Mouse (Mus musculus) hindbrain, embryonic 13.5 days (tissue): ENCODE data around the gene Ms4a2. TPM values are rescaled to one million over a fixed set of nuclear protein-coding genes. Genes with fewer than 3 reads are reported as not detected.

ENCODE experiments used
- ATAC-seq: fragments of 200-750 bp; cut with Nextera tagmentation; 2 replicates; pipeline ENCODE4 v1.8.0; 2017; ENCODE audit warnings: moderate TSS enrichment; ENCODE audit not compliant: low FRiP score
- H3K27ac ChIP-seq: fragments of 300-500 bp; sonication (generic); 2 replicates; pipeline ENCODE4 v1.5.1; 2015; ENCODE audit warnings: inconsistent platforms, mild to moderate bottlenecking, moderate library complexity
- H3K27me3 ChIP-seq: fragments of 300-500 bp; sonication (generic); 2 replicates; pipeline ENCODE4 v1.6.1; 2015; ENCODE audit warnings: mild to moderate bottlenecking, inconsistent platforms
- H3K36me3 ChIP-seq: fragments of 300-500 bp; sonication (generic); 2 replicates; pipeline ENCODE4 v1.6.1; 2015; ENCODE audit warnings: mild to moderate bottlenecking, inconsistent platforms
- H3K4me1 ChIP-seq: fragments of 300-500 bp; sonication (generic); replicated peaks from 2 replicates; pipeline ENCODE4 v1.6.1; 2015; ENCODE audit warnings: inconsistent platforms
- H3K4me2 ChIP-seq: fragments of 300-500 bp; sonication (generic); 2 replicates; pipeline ENCODE4 v1.6.1; 2015; ENCODE audit warnings: inconsistent platforms, mild to moderate bottlenecking, moderate library complexity
- H3K4me3 ChIP-seq: fragments of 300-500 bp; sonication (generic); 2 replicates; pipeline ENCODE4 v1.5.1; 2015; ENCODE audit warnings: mild to moderate bottlenecking, inconsistent platforms
- H3K9ac ChIP-seq: fragments of 300-500 bp; sonication (generic); 2 replicates; pipeline ENCODE4 v1.6.1; 2015; ENCODE audit warnings: mild to moderate bottlenecking, inconsistent platforms
- H3K9me3 ChIP-seq: fragments of 300-500 bp; sonication (generic); 2 replicates; pipeline ENCODE4 v1.6.1; 2016; ENCODE audit warnings: inconsistent platforms
- WGBS: fragments of 180-500 bp; shearing (Covaris S2); methylation state at CpG from one replicate; pipeline ENCODE4 v1.1.7; 2015; 5-methylcytosine and 5-hydroxymethylcytosine counted together
- polyA plus RNA-seq: library from polyadenylated mRNA; unstranded; fragments of >200 nt; fragmentation: Nextera tagmentation; extraction: Ambion mirVana; gene quantifications from 2 replicates; pipeline ENCODE4 v1.2.1, GENCODE M21; 2015

Gene Ms4a2
- polyA plus RNA-seq, 1 experiment from 2014 or later, result 0.16 TPM

- H3K27ac ChIP-seq, result no peak overlapping the region
- no peak overlapping the region for H3K9ac ChIP-seq
- no peak overlapping the region for H3K4me2 ChIP-seq
- ATAC-seq, result no peak
- no peaks in the 10 kb centered on the region for H3K9me3 ChIP-seq
- no peaks in the 10 kb centered on the region for H3K4me1 ChIP-seq
- H3K4me3 ChIP-seq, result no peak overlapping the region
- H3K27me3 ChIP-seq, result no peaks in the 10 kb centered on the region
- no peaks in the 10 kb centered on the region for H3K36me3 ChIP-seq
- WGBS, result 68% methylated on average over 2 of the region's 2 CpGs
These were observed 8.7 kb downstream of the Ms4a2 start for GRCm38 (mm10) chr19:11614805-11615204.

DNA sequence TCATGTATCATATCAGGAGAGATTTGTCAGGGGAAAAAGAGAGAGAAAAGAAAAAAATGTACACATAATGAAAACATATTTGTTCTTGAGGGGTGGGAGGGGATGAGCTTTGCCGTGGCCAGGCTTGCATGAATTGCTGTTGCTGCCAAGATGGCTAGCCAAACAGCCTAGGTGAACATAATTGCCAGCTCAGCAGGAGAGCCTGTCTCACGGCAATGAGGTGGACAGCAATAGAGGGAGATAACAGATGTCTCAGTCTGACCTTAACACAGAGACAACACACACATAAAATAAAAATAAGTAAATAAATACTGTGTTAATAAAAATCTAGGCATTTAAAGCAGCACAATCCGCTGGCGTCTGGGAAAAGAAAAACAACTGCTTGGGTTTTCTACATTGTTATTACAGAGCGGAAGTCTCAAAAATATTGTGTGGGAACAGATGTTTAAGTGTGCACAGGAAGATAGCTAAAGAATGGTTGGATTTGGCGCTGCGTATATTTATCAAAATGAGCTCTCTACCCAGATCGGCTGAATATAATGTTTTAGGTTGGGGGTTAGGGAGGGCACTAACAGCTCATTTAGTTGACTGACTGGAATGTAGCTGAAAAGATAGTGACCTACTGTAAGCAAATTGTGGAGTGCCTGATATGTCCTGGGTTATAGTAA is 9.6 kb downstream of the Ms4a2 start:
- no peaks in the 10 kb centered on the region for H3K36me3 ChIP-seq
- no peaks in the 10 kb centered on the region for H3K9me3 ChIP-seq
- no peak overlapping the region for H3K4me3 ChIP-seq
- no peak for ATAC-seq
- no peak overlapping the region for H3K4me2 ChIP-seq
- H3K9ac ChIP-seq, result no peak overlapping the region
- H3K27me3 ChIP-seq, result no peaks in the 10 kb centered on the region
- H3K4me1 ChIP-seq, result no peaks in the 10 kb centered on the region
- no peak overlapping the region for H3K27ac ChIP-seq
- 77% methylated on average over 8 of the region's 8 CpGs for WGBS

- Histone ChIP-seq H3K4me1 (no peaks in the 10 kb centered on the region), H3K4me3 (no peak overlapping the region), H3K27ac (no peak overlapping the region), H3K9ac (no peak overlapping the region), H3K9me3 (no peaks in the 10 kb centered on the region), H3K27me3 (no peaks in the 10 kb centered on the region), H3K36me3 (no peaks in the 10 kb centered on the region), H3K4me2 (no peak overlapping the region)
- 100% methylated on average over 1 of the region's 1 CpGs for WGBS
- ATAC-seq, result no peak
These were observed 10.4 kb downstream of the Ms4a2 start for GRCm38 (mm10) chr19:11613084-11613483.

- H3K27ac ChIP-seq, result no peak overlapping the region
- WGBS, result 70% methylated on average over 2 of the region's 2 CpGs
- H3K27me3 ChIP-seq, result no peaks in the 10 kb centered on the region
- no peak overlapping the region for H3K4me2 ChIP-seq
- H3K9ac ChIP-seq, result no peak overlapping the region
- no peaks in the 10 kb centered on the region for H3K9me3 ChIP-seq
- no peaks in the 10 kb centered on the region for H3K36me3 ChIP-seq
- no peak overlapping the region for H3K4me3 ChIP-seq
- no peaks in the 10 kb centered on the region for H3K4me1 ChIP-seq
- no peak for ATAC-seq
These were observed 11.2 kb downstream of the Ms4a2 start for GRCm38 (mm10) chr19:11612293-11612692.

DNA sequence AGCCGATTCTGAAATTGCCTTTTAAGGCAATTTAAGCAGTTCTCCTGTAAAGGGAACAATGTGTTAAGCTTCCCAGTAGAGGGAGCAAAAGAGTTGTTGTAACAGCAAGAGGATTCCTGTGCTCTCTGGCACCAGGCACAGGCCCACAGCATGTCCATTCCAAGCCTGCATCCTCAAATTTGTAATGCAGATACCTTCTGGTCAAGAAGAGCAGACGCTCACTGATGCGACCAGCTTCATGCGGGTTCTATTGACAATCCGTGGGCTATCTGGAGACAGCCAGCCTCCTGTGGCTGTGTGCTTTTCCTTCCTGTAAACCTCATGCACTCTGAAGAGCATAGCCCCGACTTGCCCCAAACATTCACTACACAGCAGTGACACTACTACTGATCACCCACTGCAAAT is 12.0 kb downstream of the Ms4a2 start:
- H3K4me3 ChIP-seq, result no peak overlapping the region
- WGBS, result 29% methylated on average over 6 of the region's 6 CpGs
- H3K27me3 ChIP-seq, result no peaks in the 10 kb centered on the region
- H3K27ac ChIP-seq, result no peak overlapping the region
- no peaks in the 10 kb centered on the region for H3K9me3 ChIP-seq
- H3K9ac ChIP-seq, result no peak overlapping the region
- no peak overlapping the region for H3K4me2 ChIP-seq
- ATAC-seq, result peak; percentile 81
- H3K4me1 ChIP-seq, result no peaks in the 10 kb centered on the region
- H3K36me3 ChIP-seq, result no peaks in the 10 kb centered on the region

GRCm38 (mm10) chr19:11608172-11608571 is 15.3 kb downstream of the Ms4a2 start:
- H3K9ac ChIP-seq, result no peak overlapping the region
- H3K4me2 ChIP-seq, result no peak overlapping the region
- H3K9me3 ChIP-seq, result no peaks in the 10 kb centered on the region
- H3K27ac ChIP-seq, result no peak overlapping the region
- H3K27me3 ChIP-seq, result no peaks in the 10 kb centered on the region
- no peak for ATAC-seq
- no peak overlapping the region for H3K4me3 ChIP-seq
- no peaks in the 10 kb centered on the region for H3K36me3 ChIP-seq
- WGBS, result 19% methylated on average over 1 of the region's 1 CpGs
- H3K4me1 ChIP-seq, result no peaks in the 10 kb centered on the region

DNA sequence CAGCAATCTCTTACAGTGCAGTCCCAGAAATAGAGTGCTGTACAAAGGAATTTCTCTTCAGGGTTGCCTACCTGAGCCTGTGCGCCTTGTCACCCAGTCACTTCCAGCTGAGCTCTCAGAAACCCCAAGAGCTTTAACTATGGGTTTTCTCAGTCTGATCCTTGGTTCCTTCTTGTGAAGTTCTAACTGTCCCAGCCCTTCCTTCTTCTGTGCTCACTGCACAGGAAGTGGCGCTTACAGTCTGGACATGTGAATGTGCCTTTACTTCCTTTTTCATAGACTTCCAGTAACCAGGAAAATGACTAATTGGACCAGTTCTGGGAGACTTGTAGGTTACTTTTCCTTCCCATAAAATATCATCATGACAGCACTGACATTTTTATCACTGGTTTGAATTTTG is 18.9 kb downstream of the Ms4a2 start, which contains the start of gene Ms4a6d:
Ms4a6d (minus strand) TSS at position 247 of the 400 bp plus-strand sequence.
- H3K9ac ChIP-seq, result no peak within 1 kb of the TSS
- 93% methylated on average over 2 of the region's 2 CpGs for WGBS

GRCm38 (mm10) chr19:11602026-11602425 is 21.5 kb downstream of the Ms4a2 start:
- no peak overlapping the region for H3K4me3 ChIP-seq
- H3K9me3 ChIP-seq, result no peaks in the 10 kb centered on the region
- no peak overlapping the region for H3K4me2 ChIP-seq
- H3K36me3 ChIP-seq, result no peaks in the 10 kb centered on the region
- no peak for ATAC-seq
- 95% methylated on average over 2 of the region's 2 CpGs for WGBS
- no peak overlapping the region for H3K27ac ChIP-seq
- no peaks in the 10 kb centered on the region for H3K4me1 ChIP-seq
- H3K27me3 ChIP-seq, result no peaks in the 10 kb centered on the region
- H3K9ac ChIP-seq, result no peak overlapping the region

More for the DNA sequence above, 18.9 kb downstream of the Ms4a2 start, which contains the start of gene Ms4a6d:
- no peaks in the 10 kb centered on the region for H3K27me3 ChIP-seq
- no peak for ATAC-seq
- H3K4me3 ChIP-seq, result no peak within 1 kb of the TSS
- H3K9me3 ChIP-seq, result no peaks in the 10 kb centered on the region
- H3K4me1 ChIP-seq, result no peaks in the 10 kb centered on the region
- H3K36me3 ChIP-seq, result no peaks in the 10 kb centered on the region
- H3K4me2 ChIP-seq, result no peak within 1 kb of the TSS
- no peak within 1 kb of the TSS for H3K27ac ChIP-seq

- ATAC-seq, result no peak
- Histone ChIP-seq H3K4me1 (no peaks in the 10 kb centered on the region), H3K4me3 (no peak overlapping the region), H3K9ac (no peak overlapping the region), H3K27me3 (no peaks in the 10 kb centered on the region), H3K9me3 (no peaks in the 10 kb centered on the region), H3K27ac (no peak overlapping the region), H3K36me3 (no peaks in the 10 kb centered on the region), H3K4me2 (no peak overlapping the region)
- WGBS, result 86% methylated on average over 3 of the region's 3 CpGs
These were observed 22.2 kb downstream of the Ms4a2 start for GRCm38 (mm10) chr19:11601349-11601748.

DNA sequence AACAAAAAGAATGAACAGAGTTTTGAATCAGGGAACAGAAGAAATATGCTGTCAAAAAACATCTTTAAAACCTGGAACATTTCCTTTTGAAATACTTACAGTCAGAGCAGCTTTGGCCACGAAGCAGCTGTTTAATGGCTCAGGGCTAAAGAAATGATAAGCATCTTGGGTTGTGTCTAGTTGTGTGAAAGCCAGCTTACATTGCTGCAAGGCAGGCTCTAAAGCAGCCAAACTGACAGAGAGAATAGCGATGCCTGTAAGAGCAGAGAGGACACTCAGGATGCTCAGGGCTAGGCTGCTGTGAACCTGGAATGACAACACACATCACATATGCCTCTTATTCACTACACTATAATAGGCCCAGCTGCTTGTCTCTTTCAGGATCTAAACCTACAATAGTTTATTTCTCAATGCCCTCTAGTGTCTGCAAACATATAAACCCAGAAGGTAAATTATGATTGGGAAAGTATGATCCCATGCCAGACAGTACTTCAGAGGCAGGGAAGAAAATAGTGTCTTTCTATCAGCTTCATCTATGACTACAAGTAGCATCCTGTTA is 33.5 kb downstream of the Ms4a2 start:
- no peak overlapping the region for H3K9ac ChIP-seq
- ATAC-seq, result no peak
- H3K4me2 ChIP-seq, result no peak overlapping the region
- no peaks in the 10 kb centered on the region for H3K27me3 ChIP-seq
- no peaks in the 10 kb centered on the region for H3K9me3 ChIP-seq
- no peaks in the 10 kb centered on the region for H3K36me3 ChIP-seq
- 72% methylated on average over 2 of the region's 2 CpGs for WGBS
- H3K4me1 ChIP-seq, result no peaks in the 10 kb centered on the region
- no peak overlapping the region for H3K4me3 ChIP-seq
- H3K27ac ChIP-seq, result no peak overlapping the region

DNA sequence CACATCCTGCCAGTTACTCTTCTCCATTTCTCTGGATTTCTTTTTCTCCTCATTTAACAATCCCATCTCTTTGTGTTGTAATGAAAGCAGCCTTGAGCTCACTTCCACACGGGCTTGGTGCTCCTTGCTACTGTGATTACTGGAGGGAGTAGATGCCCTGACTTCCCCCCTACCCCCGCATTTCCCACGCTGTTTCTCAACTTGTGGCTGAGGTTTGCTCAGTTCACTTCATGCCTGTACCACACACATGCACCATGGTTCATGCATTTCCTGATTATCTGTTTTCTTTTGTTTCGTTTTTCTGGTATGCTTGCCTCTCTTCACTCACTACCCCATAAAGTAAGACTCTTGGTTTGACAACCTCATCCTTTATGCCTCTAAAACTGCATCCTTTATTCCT is 34.3 kb downstream of the Ms4a2 start:
- 60% methylated on average over 4 of the region's 4 CpGs for WGBS
- H3K36me3 ChIP-seq, result no peaks in the 10 kb centered on the region
- no peak for ATAC-seq

DNA sequence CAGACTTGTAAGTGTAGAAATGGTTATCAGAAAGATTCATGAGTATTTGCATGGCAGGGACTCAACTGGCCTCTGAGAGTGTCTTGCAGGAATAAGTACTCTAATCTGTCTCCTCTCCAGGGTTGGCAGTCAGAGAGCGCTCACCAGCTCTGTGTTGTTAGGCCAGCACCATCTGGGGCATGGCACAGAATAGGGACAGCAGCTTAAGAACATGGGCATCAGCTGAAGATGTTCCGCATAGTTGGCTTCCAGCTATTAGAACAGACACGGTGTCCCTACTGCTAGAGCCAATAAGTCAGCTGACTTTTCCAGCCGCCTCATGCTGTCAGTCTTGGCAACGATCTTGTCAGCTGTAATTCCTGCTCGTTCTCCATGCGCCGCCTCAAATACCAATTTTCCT is 48.6 kb downstream of the Ms4a2 start:
- no peak overlapping the region for H3K4me3 ChIP-seq
- no peak overlapping the region for H3K9ac ChIP-seq
- no peaks in the 10 kb centered on the region for H3K9me3 ChIP-seq
- H3K27me3 ChIP-seq, result no peaks in the 10 kb centered on the region
- no peaks in the 10 kb centered on the region for H3K36me3 ChIP-seq
- 79% methylated on average over 8 of the region's 8 CpGs for WGBS
- no peaks in the 10 kb centered on the region for H3K4me1 ChIP-seq
- H3K4me2 ChIP-seq, result no peak overlapping the region
- no peak overlapping the region for H3K27ac ChIP-seq
- no peak for ATAC-seq

More for the DNA sequence above, 34.3 kb downstream of the Ms4a2 start:
- Histone ChIP-seq H3K9me3 (no peaks in the 10 kb centered on the region), H3K27ac (no peak overlapping the region), H3K4me2 (no peak overlapping the region), H3K4me1 (no peaks in the 10 kb centered on the region), H3K4me3 (no peak overlapping the region), H3K9ac (no peak overlapping the region), H3K27me3 (no peaks in the 10 kb centered on the region)
